Mouse (Mus musculus) CH12F3 (cell line): Measurements from ENCODE around the gene Dhx15.

Experiments
- in situ Hi-C: fragments of 300-500 bp; cut with MboI; formaldehyde crosslinking; loops from 2 replicates; pipeline ENCODE4 v1.14.3; 2020; ENCODE audit warnings: low sequenced_read_pairs

Dhx15 gene

GRCm38 (mm10) chr5:52147141-52147540, 43.2 kb downstream of the Dhx15 start:
- in situ Hi-C loops: no loop called here

- in situ Hi-C loops: no loop called here
These were observed 44.6 kb downstream of the Dhx15 start for GRCm38 (mm10) chr5:52145684-52146083.

- in situ Hi-C loops: no loop called here
These were observed 48.4 kb downstream of the Dhx15 start for GRCm38 (mm10) chr5:52141936-52142335.

GRCm38 (mm10) chr5:52138819-52139218, 51.5 kb downstream of the Dhx15 start:
- in situ Hi-C loops: no loop called here

- in situ Hi-C loops: no loop called here
These were observed 52.2 kb downstream of the Dhx15 start for GRCm38 (mm10) chr5:52138134-52138533.

- in situ Hi-C loops: no loop called here
These were observed 54.7 kb downstream of the Dhx15 start for GRCm38 (mm10) chr5:52135460-52136141.

- in situ Hi-C loops: no loop called here
These were observed 57.5 kb downstream of the Dhx15 start for GRCm38 (mm10) chr5:52132840-52133239.

- in situ Hi-C loops: no loop called here
These were observed 58.2 kb downstream of the Dhx15 start for GRCm38 (mm10) chr5:52132092-52132491.

- in situ Hi-C loops: no loop called here
These were observed 58.9 kb downstream of the Dhx15 start for GRCm38 (mm10) chr5:52131389-52131788.

GRCm38 (mm10) chr5:52130496-52130895, 59.8 kb downstream of the Dhx15 start:
- in situ Hi-C loops: no loop called here

- in situ Hi-C loops: no loop called here
These were observed 64.1 kb downstream of the Dhx15 start for GRCm38 (mm10) chr5:52126263-52126662.

- in situ Hi-C loops: no loop called here
These were observed 64.5 kb downstream of the Dhx15 start for GRCm38 (mm10) chr5:52125854-52126253.

- in situ Hi-C loops: no loop called here
These were observed 68.2 kb downstream of the Dhx15 start for GRCm38 (mm10) chr5:52122146-52122545.

- in situ Hi-C loops: no loop called here
These were observed 70.5 kb downstream of the Dhx15 start for GRCm38 (mm10) chr5:52119822-52120221.

- in situ Hi-C loops: no loop called here
These were observed 71.1 kb downstream of the Dhx15 start for GRCm38 (mm10) chr5:52119192-52119591.

GRCm38 (mm10) chr5:52117829-52118228, 72.5 kb downstream of the Dhx15 start:
- in situ Hi-C loops: no loop called here

- in situ Hi-C loops: no loop called here
These were observed 73.9 kb downstream of the Dhx15 start for GRCm38 (mm10) chr5:52116404-52116803.

- in situ Hi-C loops: no loop called here
These were observed 74.4 kb downstream of the Dhx15 start for GRCm38 (mm10) chr5:52115821-52116317.

GRCm38 (mm10) chr5:52114751-52115451, 75.4 kb downstream of the Dhx15 start:
- in situ Hi-C loops: no loop called here

GRCm38 (mm10) chr5:52113851-52114731, 76.2 kb downstream of the Dhx15 start:
- in situ Hi-C loops: no loop called here
